Mouse (Mus musculus): Measurements from ENCODE around the gene Glyatl3. TPM values are rescaled to one million over a fixed set of nuclear protein-coding genes. Genes with fewer than 3 reads are reported as not detected.

The Glyatl3 gene
- not detected in 2 replicates for polyA plus RNA-seq (2011; ENCODE audit: insufficient read length, low read depth, missing spikeins)

- Histone ChIP-seq H3K27ac (ENCODE audit: insufficient read depth, low read length) (no peak within 1 kb of the TSS), H3K4me3 (ENCODE audit: insufficient read depth, low read length) (no peak within 1 kb of the TSS)
- no peak for TF ChIP-seq CTCF (IDR thresholded peaks at IDR 0.05; ENCODE audit: borderline replicate concordance, insufficient read depth, low read length)
- no peak for TF ChIP-seq POLR2A (IDR thresholded peaks at IDR 0.05; ENCODE audit: low read depth, low read length)
Measured at GRCm38 (mm10) chr17:40914250-40914649, at the start of gene Glyatl3. Gene Glyatl3, minus strand, starts transcription at chr17:40914350.

GRCm38 (mm10) chr17:40948518-40948917 is 34.4 kb upstream of the Glyatl3 start:
- no peaks in the 10 kb centered on the region for H3K4me1 ChIP-seq (ENCODE audit: control insufficient read depth, insufficient read depth, low read length)
- no peak overlapping the region for H3K4me3 ChIP-seq (ENCODE audit: insufficient read depth, low read length)
- H3K27ac ChIP-seq (ENCODE audit: insufficient read depth, low read length) = no peak overlapping the region
- no peak for TF ChIP-seq CTCF (IDR thresholded peaks at IDR 0.05; ENCODE audit: borderline replicate concordance, insufficient read depth, low read length)
- TF ChIP-seq POLR2A (IDR thresholded peaks at IDR 0.05; ENCODE audit: low read depth, low read length) = no peak

More at GRCm38 (mm10) chr17:40914250-40914649, at the start of gene Glyatl3:
- no peaks in the 10 kb centered on the region for H3K4me1 ChIP-seq (ENCODE audit: control insufficient read depth, insufficient read depth, low read length)

DNA sequence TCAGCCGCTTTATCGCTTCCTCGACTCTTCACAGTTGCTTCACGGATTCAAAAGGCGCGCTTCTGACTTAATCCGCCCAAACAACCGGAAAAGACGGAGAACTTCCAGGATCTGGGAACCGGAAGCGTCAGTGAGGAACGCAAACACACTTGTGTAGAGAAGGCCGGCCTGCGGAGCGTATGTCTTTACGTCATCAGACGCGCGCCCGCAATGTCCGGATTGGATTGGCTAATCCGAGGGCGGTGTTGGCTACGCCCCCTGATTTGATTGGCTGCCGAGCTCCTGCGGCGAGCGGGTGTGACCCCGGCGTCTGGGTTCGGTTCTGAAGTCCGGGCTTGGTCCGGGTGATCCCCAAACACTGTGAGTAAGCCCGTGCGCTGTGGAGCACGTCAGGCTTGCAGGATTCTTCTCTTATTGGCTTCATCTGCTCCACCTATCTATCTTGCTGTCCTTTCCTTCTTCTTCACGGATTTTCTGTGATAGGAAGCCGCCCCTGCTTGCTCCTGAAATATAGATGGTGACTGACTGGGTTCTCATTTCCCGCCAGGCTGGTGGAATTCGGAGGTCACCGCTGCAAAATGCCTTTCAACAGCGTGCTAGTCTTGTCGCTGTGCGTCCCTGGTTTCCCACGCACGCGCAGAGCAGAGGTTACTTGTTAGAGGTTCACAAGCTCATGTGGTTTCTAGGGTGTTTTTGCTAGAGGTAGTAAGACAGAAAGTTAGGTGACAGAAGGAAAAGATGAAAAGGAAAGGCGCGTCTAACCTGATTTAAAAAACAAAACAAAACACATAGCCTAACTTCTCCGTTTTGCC is 20.5 kb upstream of the Glyatl3 start, which contains the start of the genes Mut and Cenpq:
TSS of gene Mut (plus strand) at position 266 of the 812 bp plus-strand sequence.
TSS of gene Cenpq (minus strand) at position 628 of the 812 bp plus-strand sequence.
- Histone ChIP-seq H3K4me3 (ENCODE audit: insufficient read depth, low read length) (peak within 1 kb of the TSS; percentile 87), H3K27ac (ENCODE audit: insufficient read depth, low read length) (peak within 1 kb of the TSS; percentile 81), H3K4me1 (ENCODE audit: control insufficient read depth, insufficient read depth, low read length) (no peaks in the 10 kb centered on the region; the same call in 1 of the 2 replicates)
- TF ChIP-seq POLR2A (IDR thresholded peaks at IDR 0.05; ENCODE audit: low read depth, low read length) = peak; percentile 78
- no peak for TF ChIP-seq CTCF (IDR thresholded peaks at IDR 0.05; ENCODE audit: borderline replicate concordance, insufficient read depth, low read length)

DNA sequence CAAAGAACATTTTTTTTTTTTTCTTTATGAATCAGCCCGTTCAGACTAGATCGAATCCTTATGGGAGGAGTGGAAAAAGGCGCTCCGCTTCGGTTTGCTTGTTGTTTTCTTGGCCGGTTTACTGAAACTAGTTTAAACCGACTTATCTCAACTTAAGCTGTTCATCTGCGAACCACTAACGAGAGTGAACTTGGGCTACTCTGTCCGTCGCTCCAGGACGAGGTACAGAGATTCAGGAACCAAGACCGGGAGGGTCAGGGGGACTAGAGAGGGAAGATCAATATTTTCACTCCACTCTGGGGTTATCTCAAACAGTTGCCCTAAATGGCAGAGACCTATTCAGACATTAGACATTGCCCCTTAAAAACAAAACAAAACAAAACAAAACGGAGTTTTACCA is 19.8 kb upstream of the Glyatl3 start:
- Histone ChIP-seq H3K4me1 (ENCODE audit: control insufficient read depth, insufficient read depth, low read length) (no peaks in the 10 kb centered on the region; the same call in 1 of the 2 replicates), H3K4me3 (ENCODE audit: insufficient read depth, low read length) (peak overlapping the region; percentile 87), H3K27ac (ENCODE audit: insufficient read depth, low read length) (no peak overlapping the region)
- TF ChIP-seq CTCF (IDR thresholded peaks at IDR 0.05; ENCODE audit: borderline replicate concordance, insufficient read depth, low read length) (no peak), POLR2A (IDR thresholded peaks at IDR 0.05; ENCODE audit: low read depth, low read length) (no peak)

DNA sequence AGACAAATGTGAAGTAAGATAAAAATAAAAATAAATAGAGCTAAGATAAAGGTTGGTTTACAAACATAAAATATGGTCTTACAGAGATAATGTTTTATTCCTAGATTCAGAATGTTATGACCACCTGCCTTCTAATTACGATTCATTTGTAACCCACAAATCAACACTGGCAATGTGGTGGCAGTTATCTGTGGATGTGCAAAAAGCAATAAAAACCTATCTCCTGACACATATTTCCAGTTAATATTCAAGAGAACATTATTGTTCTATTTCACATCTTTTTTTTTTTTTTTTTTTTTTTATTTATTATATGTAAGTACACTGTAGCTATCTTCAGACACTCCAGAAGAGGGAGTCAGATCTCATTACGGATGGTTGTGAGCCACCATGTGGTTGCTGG is 1.3 kb upstream of the Glyatl3 start:
- H3K4me1 ChIP-seq (ENCODE audit: control insufficient read depth, insufficient read depth, low read length) = no peaks in the 10 kb centered on the region
- TF ChIP-seq POLR2A (IDR thresholded peaks at IDR 0.05; ENCODE audit: low read depth, low read length) (no peak), CTCF (IDR thresholded peaks at IDR 0.05; ENCODE audit: borderline replicate concordance, insufficient read depth, low read length) (no peak)
- no peak overlapping the region for H3K27ac ChIP-seq (ENCODE audit: insufficient read depth, low read length)
- no peak overlapping the region for H3K4me3 ChIP-seq (ENCODE audit: insufficient read depth, low read length)

DNA sequence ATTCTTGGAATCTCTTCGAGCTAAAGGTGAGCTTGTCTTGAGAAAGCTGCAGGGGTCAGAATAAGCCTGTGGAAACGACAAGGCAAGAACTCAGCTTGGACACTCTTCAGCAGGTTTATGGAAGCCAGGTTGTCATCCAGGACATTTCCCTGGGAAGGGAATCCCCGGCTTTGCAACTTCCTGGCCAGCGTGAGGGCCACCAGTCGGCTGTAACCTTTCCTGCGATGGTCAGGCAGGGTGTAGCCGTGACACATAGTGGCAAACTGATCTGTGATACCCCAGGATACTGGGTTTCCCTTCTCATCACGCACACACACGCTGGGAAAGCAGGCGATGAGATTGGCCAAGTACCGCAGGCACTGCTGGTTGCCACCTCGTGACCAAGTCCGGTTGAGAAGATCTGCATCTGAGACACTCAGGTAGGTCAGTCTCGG is 9.4 kb downstream of the Glyatl3 start:
- H3K4me1 ChIP-seq (ENCODE audit: control insufficient read depth, insufficient read depth, low read length) = no peaks in the 10 kb centered on the region
- H3K4me3 ChIP-seq (ENCODE audit: insufficient read depth, low read length) = no peak overlapping the region
- TF ChIP-seq POLR2A (IDR thresholded peaks at IDR 0.05; ENCODE audit: low read depth, low read length) (no peak), CTCF (IDR thresholded peaks at IDR 0.05; ENCODE audit: borderline replicate concordance, insufficient read depth, low read length) (no peak)
- no peak overlapping the region for H3K27ac ChIP-seq (ENCODE audit: insufficient read depth, low read length)

DNA sequence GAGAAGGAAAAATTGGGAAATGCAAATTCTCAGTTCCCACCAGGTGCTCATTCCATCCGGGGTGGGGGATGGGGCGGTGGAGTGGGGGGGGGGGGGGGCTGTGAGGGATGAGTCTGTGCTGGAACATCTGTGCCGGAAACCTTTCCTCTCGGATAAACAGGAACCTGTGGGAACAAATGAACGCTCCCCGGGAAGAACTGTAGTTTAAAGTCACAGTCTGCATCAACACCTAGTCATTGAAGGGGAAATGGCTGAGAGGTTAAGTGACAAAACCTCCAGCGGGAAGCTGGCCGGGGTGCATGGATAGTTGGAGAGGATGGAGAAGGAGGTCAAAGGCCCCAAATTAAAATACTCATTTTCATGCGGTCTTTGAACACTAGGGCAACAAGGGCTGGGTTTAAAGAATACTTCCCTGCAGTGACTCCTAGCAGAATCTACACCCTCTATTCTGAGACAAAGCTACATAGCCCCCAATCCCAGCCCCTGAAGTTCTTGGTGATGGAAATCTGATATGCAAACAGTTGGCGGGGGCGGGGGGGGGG is 10.0 kb downstream of the Glyatl3 start:
- TF ChIP-seq POLR2A (IDR thresholded peaks at IDR 0.05; ENCODE audit: low read depth, low read length) = no peak
- no peak for TF ChIP-seq CTCF (IDR thresholded peaks at IDR 0.05; ENCODE audit: borderline replicate concordance, insufficient read depth, low read length)
- Histone ChIP-seq H3K27ac (ENCODE audit: insufficient read depth, low read length) (no peak overlapping the region), H3K4me1 (ENCODE audit: control insufficient read depth, insufficient read depth, low read length) (no peaks in the 10 kb centered on the region), H3K4me3 (ENCODE audit: insufficient read depth, low read length) (no peak overlapping the region)

DNA sequence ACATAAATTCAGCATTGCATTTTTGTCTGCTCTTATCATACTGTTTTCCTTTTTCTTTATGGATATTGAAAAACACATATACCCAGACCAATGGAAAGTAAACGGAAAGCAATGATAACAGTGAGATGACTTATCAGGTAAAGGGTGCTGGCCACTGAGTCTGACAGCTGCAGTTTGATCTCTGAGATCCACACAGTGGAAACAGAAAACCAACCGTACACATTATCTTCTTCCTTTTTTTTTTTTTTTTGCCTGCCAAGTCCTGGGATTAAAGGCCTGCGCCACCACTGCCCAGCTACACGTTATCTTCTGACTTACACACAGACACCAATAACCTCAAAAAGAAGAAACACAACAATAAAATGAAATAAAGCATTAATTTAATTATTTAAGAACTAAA is 10.8 kb downstream of the Glyatl3 start:
- no peak for TF ChIP-seq POLR2A (IDR thresholded peaks at IDR 0.05; ENCODE audit: low read depth, low read length)
- no peak for TF ChIP-seq CTCF (IDR thresholded peaks at IDR 0.05; ENCODE audit: borderline replicate concordance, insufficient read depth, low read length)

GRCm38 (mm10) chr17:40899783-40900363 is 14.3 kb downstream of the Glyatl3 start:
- TF ChIP-seq POLR2A (IDR thresholded peaks at IDR 0.05; ENCODE audit: low read depth, low read length) = no peak
- TF ChIP-seq CTCF (IDR thresholded peaks at IDR 0.05; ENCODE audit: borderline replicate concordance, insufficient read depth, low read length) = no peak
- H3K27ac ChIP-seq (ENCODE audit: insufficient read depth, low read length) = no peak overlapping the region
- H3K4me3 ChIP-seq (ENCODE audit: insufficient read depth, low read length) = no peak overlapping the region
- H3K4me1 ChIP-seq (ENCODE audit: control insufficient read depth, insufficient read depth, low read length) = no peaks in the 10 kb centered on the region

More for the DNA sequence above, 10.8 kb downstream of the Glyatl3 start:
- Histone ChIP-seq H3K4me1 (ENCODE audit: control insufficient read depth, insufficient read depth, low read length) (no peaks in the 10 kb centered on the region), H3K4me3 (ENCODE audit: insufficient read depth, low read length) (no peak overlapping the region), H3K27ac (ENCODE audit: insufficient read depth, low read length) (no peak overlapping the region)
